ENCODE assay signal across 8 mouse cellular contexts in genomic region chr19:6829870-6830555, GRCm38 (mm10). TPM values are rescaled to one million over a fixed set of nuclear protein-coding genes. Genes with fewer than 3 reads are reported as not detected.
DNase-seq lines count a peak whose midpoint lies in the region; ATAC-seq and TF ChIP-seq lines count a peak whose summit lies in the region.

No protein-coding gene starts in this region.

- DNase-seq in left cerebral cortex, postnatal 36 days (ENCODE audit: low spot score in 2 of 2): peak; percentile 34 to 44
- DNase-seq in left cerebral cortex, adult 11 months (ENCODE audit: low spot score): no peak
- DNase-seq in hindbrain, postnatal 0 days (ENCODE audit: low spot score): peak; percentile 52
- no peak for DNase-seq in frontal cortex, postnatal 36 days (ENCODE audit: low spot score in 2 of 2)
- DNase-seq in spleen, adult 12 weeks (ENCODE audit: low spot score): no peak

- no peaks in the 10 kb centered on the region for H3K9me3 ChIP-seq in embryonic facial prominence, embryonic 12.5 days
- no peaks in the 10 kb centered on the region for H3K9me3 ChIP-seq in hindbrain, postnatal 0 days (ENCODE audit: low read length)
- H3K9me3 ChIP-seq in neural tube, embryonic 13.5 days: no peaks in the 10 kb centered on the region

- no peak overlapping the region for H3K27ac ChIP-seq in embryonic facial prominence, embryonic 12.5 days
- H3K27ac ChIP-seq in hindbrain, postnatal 0 days: no peak overlapping the region
- H3K27ac ChIP-seq in neural tube, embryonic 13.5 days (replicated peaks): no peak overlapping the region

- peaks cover 18% of the 10 kb centered on the region; the same call in 1 of the 2 replicates for H3K4me1 ChIP-seq in embryonic facial prominence, embryonic 12.5 days
- H3K4me1 ChIP-seq in hindbrain, postnatal 0 days (ENCODE audit: insufficient read depth, low read length): no peaks in the 10 kb centered on the region; the same call in 1 of the 2 replicates
- peaks cover 19% of the 10 kb centered on the region for H3K4me1 ChIP-seq in neural tube, embryonic 13.5 days (replicated peaks)

- H3K4me3 ChIP-seq in embryonic facial prominence, embryonic 12.5 days: peak overlapping the region; percentile 26
- peak overlapping the region; percentile 36 for H3K4me3 ChIP-seq in hindbrain, postnatal 0 days (ENCODE audit: low read length)
- H3K4me3 ChIP-seq in neural tube, embryonic 13.5 days: peak overlapping the region; percentile 31

- H3K27me3 ChIP-seq in embryonic facial prominence, embryonic 12.5 days: peaks cover 58% of the 10 kb centered on the region
- H3K27me3 ChIP-seq in hindbrain, postnatal 0 days (ENCODE audit: insufficient read depth, low read length): no peaks in the 10 kb centered on the region; the same call in 1 of the 2 replicates
- H3K27me3 ChIP-seq in neural tube, embryonic 13.5 days: peaks cover 68% of the 10 kb centered on the region

- ATAC-seq in embryonic facial prominence, embryonic 12.5 days (ENCODE audit: insufficient number of reproducible peaks, insufficient read depth, low FRiP score, low TSS enrichment): no peak
- 0 out of 2 replicates have a peak, but pooled peaks have one; percentile 8 for ATAC-seq in hindbrain, postnatal 0 days
- peak; percentile 30; the same call in 1 of the 2 replicates for ATAC-seq in neural tube, embryonic 13.5 days (ENCODE audit: low read depth)
- ATAC-seq in erythroid progenitor cell, adult 5-6 weeks (replicated peaks; ENCODE audit: low FRiP score, poor library complexity, severe bottlenecking): no peak

- 1% methylated on average over 48 of the region's 48 CpGs for whole genome bisulfite sequencing in embryonic facial prominence, embryonic 12.5 days
- WGBS in hindbrain, postnatal 0 days: 13% methylated on average over 48 of the region's 48 CpGs
- 3% methylated on average over 48 of the region's 48 CpGs for WGBS in neural tube, embryonic 13.5 days

- H3K4me2 ChIP-seq in embryonic facial prominence, embryonic 12.5 days (replicated peaks): peak overlapping the region; percentile 47
- peak overlapping the region; percentile 56 for H3K4me2 ChIP-seq in hindbrain, postnatal 0 days (ENCODE audit: low read depth, low read length)
- peak overlapping the region; percentile 62 for H3K4me2 ChIP-seq in neural tube, embryonic 13.5 days

- 0 out of 2 replicates have a peak, but pooled peaks cover 1% of the 10 kb centered on the region for H3K36me3 ChIP-seq in embryonic facial prominence, embryonic 12.5 days
- no peaks in the 10 kb centered on the region for H3K36me3 ChIP-seq in hindbrain, postnatal 0 days (ENCODE audit: insufficient read depth, low read length)
- H3K36me3 ChIP-seq in neural tube, embryonic 13.5 days: no peaks in the 10 kb centered on the region

- TF ChIP-seq CTCF in hindbrain, postnatal 0 days (IDR thresholded peaks at IDR 0.05; ENCODE audit: low read depth): peak; percentile 32; the same call in 1 of the 2 replicates

- H3K9ac ChIP-seq in embryonic facial prominence, embryonic 12.5 days: 0 out of 2 replicates have a peak overlapping the region, but pooled peaks have one; percentile 7
- H3K9ac ChIP-seq in hindbrain, postnatal 0 days (replicated peaks; ENCODE audit: low read length): peak overlapping the region; percentile 45
- peak overlapping the region; percentile 48 for H3K9ac ChIP-seq in neural tube, embryonic 13.5 days

- intact Hi-C loops in left cerebral cortex, postnatal 36 days (cut with DNase I): no loop called here

RNA-seq across cellular contexts. Expression of gene Rps6ka4, which starts 10.4 kb away (rescaled TPM):
- total RNA-seq in left cerebral cortex, postnatal 36 days (2021): 10 to 100 TPM; 29.6 to 45.4 TPM
- polyA plus RNA-seq in embryonic facial prominence, embryonic 12.5 days (2016; fragmentation: Nextera tagmentation; extraction: Ambion mirVana): 17.8 and 19.5 TPM in 2 replicates
- total RNA-seq in hindbrain, postnatal 0 days (2014; rRNA removed): 26.0 and 27.7 TPM in 2 replicates
- polyA plus RNA-seq in hindbrain, postnatal 0 days (2015; fragmentation: Nextera tagmentation; extraction: Ambion mirVana): 19.5 and 22.1 TPM in 2 replicates
- polyA plus RNA-seq in neural tube, embryonic 13.5 days (2015; fragmentation: Nextera tagmentation; extraction: Ambion mirVana): 8.4 and 9.8 TPM in 2 replicates
- 0.72 TPM in 1 of 2 replicates, not detected in the other for total RNA-seq in erythroid progenitor cell, adult 5-6 weeks (2015; ENCODE audit: low replicate concordance)
- 1.2 and 1.5 TPM in 2 replicates for total RNA-seq in erythroid progenitor cell, adult 5-6 weeks (2017; ENCODE audit: low replicate concordance)

RNA-seq across cellular contexts. Expression of gene Ccdc88b, which starts 28.0 kb away (rescaled TPM):
- total RNA-seq in left cerebral cortex, postnatal 36 days (2021): 1 to 10 TPM; 2.3 to 3.7 TPM
- polyA plus RNA-seq in embryonic facial prominence, embryonic 12.5 days (2016; fragmentation: Nextera tagmentation; extraction: Ambion mirVana): 0.69 and 0.70 TPM in 2 replicates
- 1.8 and 2.2 TPM in 2 replicates for total RNA-seq in hindbrain, postnatal 0 days (2014; rRNA removed)
- 1.2 and 1.5 TPM in 2 replicates for polyA plus RNA-seq in hindbrain, postnatal 0 days (2015; fragmentation: Nextera tagmentation; extraction: Ambion mirVana)
- 0.54 and 1.3 TPM in 2 replicates for polyA plus RNA-seq in neural tube, embryonic 13.5 days (2015; fragmentation: Nextera tagmentation; extraction: Ambion mirVana)
- total RNA-seq in erythroid progenitor cell, adult 5-6 weeks (2015; ENCODE audit: low replicate concordance): 4.2 and 9.4 TPM in 2 replicates
- 6.4 and 12.1 TPM in 2 replicates for total RNA-seq in erythroid progenitor cell, adult 5-6 weeks (2017; ENCODE audit: low replicate concordance)

Comparison
In these comparisons a context has a peak if more than half of its experiments do, and no peak if none do; other contexts are left out.
1. DNase-seq: peak in left cerebral cortex, postnatal 36 days (2 of 2) and hindbrain, postnatal 0 days (single experiment); none in left cerebral cortex, adult 11 months (single experiment), frontal cortex, postnatal 36 days (0 of 2) and spleen, adult 12 weeks (single experiment).
2. ATAC-seq: peak in hindbrain, postnatal 0 days (single experiment) and neural tube, embryonic 13.5 days (single experiment); none in embryonic facial prominence, embryonic 12.5 days (single experiment) and erythroid progenitor cell, adult 5-6 weeks (single experiment).
3. RNA of gene Rps6ka4, which starts 10.4 kb away (total RNA-seq): 29.6 to 45.4 TPM in left cerebral cortex, postnatal 36 days and 26.0 to 27.7 TPM in hindbrain, postnatal 0 days; 0.72 to 1.5 TPM in erythroid progenitor cell, adult 5-6 weeks; every median in the first group is over 10 times any median in the second.
4. Peak in every context shown above with its lines, with median percentiles within 50 percentile points of each other: H3K4me2 ChIP-seq, H3K4me3 ChIP-seq and H3K9ac ChIP-seq.